Mouse (Mus musculus): Measurements from ENCODE around the gene Zfp169. TPM values are rescaled to one million over a fixed set of nuclear protein-coding genes. Genes with fewer than 3 reads are reported as not detected.

The Zfp169 gene
- total RNA-seq (2021) = 10 to 100 TPM; 19.3 to 27.6 TPM

DNA sequence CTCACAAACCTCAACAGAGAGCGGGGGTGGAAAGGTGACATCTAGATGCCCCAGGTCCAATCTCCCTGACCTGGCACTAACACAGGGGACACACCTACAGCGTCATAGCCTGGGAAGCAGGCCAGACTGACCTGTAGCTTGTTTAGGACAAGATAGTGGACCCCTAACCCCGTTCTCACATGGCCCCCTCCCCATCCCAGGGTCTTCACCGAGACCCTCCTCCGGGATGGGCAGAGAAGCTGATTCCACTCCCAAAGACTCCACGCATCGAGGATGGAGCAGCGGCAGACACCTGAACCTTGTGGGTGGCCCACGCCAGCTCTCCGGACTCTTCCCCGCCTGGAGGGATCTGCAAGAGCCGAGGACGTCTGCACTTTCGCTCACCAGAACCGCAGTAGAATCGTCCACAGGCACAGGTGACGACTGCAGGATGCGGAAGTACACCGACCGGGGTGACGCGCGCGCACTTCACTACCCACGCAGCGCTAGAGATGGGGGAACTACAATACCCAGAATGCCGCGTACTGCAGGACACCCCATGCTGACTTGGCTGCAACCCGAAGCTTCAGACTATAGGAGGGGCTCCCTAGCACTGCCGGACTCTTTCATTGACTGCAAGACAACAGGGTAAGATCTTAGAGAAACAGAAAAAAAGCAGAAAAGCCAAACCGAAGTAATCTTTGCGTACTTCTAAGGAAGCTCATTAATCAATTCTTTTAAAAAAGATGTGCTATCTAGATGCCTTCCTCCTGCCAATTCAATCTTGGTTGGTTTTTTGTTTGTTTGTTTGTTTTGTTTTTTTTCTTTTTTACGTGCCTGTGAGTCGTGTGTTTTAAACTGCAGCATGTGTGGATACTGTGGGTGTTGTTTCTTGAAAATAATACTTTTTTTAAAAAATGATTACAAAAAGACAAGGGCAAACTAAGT, at the start of gene Zfp169, which contains the start of gene A830005F24Rik:
Gene Zfp169 (minus strand): TSS at position 449 of the 927 bp plus-strand sequence.
Gene A830005F24Rik (plus strand): TSS at position 568 of the 927 bp plus-strand sequence.
- intact Hi-C loops (cut with DNase I) = no loop called here
- DNase-seq (ENCODE audit: low spot score in 2 of 2) = peak; percentile 86 to 89

DNA sequence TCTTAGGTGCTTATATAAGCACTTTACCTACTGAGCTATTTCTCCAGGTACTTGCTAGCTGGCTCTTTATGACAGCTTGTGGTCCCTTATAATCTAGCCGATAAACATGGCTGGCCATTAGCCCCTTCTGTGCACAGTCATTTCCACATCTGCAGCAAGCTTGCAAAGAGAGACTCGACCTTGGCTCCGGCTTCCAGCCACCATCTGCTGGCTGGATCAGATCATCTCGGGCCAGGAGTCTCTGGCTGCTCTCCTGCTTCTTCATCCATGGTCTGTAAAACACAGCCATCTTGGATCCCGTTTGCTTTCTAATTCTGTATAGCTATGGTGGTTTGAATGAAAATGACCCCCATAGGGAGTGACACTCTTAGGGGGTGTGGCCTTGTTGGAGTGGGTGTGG, 49.1 kb upstream of the Zfp169 start:
- DNase-seq (ENCODE audit: low spot score in 2 of 2) = no peak
- intact Hi-C loops (cut with DNase I) = no loop called here

DNA sequence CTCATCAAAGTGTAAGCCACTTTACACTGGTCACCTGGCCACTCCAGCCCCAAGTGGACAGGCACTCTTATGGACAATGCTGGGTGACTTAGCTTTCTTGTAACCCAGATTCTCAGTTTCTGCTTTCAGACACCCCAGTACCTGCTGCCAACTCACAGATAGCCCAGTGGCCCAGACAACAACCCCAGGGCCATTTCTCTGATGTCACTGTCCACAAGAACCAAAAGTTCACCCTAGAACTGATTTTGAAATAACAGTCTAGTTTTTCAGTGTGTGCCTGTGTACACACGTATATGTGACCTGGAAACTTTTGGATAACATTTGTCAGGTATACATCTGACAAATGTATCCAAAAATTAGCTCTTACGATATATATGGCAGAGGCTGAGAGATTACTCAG, 48.2 kb upstream of the Zfp169 start:
- intact Hi-C loops (cut with DNase I) = no loop called here

DNA sequence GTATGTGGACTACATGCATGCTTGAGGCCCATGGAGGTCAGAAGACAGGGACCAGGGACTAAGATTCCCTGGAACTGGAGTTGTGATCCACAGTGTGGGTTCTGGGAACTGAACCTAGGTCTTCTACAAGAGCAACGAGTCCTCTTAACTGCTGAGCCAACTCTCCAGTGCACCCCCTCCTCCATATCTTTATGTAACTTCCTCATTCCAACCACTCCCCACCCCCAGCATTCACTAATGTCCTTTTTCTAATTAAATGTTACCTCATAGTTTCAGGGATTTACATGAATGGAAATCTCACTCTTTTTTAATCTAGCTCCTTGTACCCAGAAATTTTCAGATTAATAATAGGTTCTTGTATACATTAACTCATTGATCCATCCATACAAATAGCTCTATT, 42.7 kb upstream of the Zfp169 start:
- intact Hi-C loops (cut with DNase I) = no loop called here
- no peak for DNase-seq (ENCODE audit: low spot score in 2 of 2)

More for the DNA sequence above, 48.2 kb upstream of the Zfp169 start:
- DNase-seq (ENCODE audit: low spot score in 2 of 2) = no peak

DNA sequence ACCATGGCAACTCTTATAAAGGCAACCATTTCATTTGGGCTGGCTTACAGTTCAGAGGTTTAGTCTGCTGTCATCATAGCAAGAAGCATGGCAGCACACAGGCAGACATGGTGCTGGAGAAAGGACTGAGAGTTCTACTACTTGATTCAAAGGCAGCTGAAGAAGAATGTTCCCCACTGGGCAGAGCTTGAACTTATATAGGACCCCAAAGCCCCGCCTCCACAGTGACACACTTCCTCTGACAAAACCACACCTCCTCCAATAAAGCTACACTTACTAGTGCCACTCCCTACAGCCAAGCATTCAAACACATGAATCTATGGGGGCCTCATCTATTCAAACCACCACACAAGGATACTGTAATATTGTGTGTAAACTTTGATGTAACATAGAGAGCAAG, 41.3 kb upstream of the Zfp169 start:
- intact Hi-C loops (cut with DNase I) = loop anchor here (5.0 kb wide), 1 partner anchor 38 kb away; no protein-coding TSS in a partner anchor
- DNase-seq (ENCODE audit: low spot score in 2 of 2) = no peak

DNA sequence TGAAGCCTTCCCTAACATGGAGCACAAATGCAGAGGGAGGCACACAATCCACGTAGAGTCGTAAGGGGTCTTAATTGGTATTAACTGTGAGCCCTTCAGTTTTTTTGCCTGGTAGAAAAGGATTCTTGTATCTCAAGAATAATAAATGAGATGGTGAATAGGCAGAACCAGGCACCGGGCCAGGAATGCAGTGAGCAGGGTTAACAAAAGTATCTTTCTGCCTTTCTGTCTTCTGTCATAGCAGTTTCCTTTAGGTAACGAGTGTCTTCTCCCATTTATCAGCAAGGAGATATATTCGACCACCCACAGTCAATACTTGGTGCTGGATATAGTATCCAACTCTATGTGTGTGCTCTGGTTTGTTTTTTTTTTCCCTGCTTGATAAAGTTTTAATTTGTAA, 40.3 kb upstream of the Zfp169 start:
- intact Hi-C loops (cut with DNase I) = loop anchor here (5.0 kb wide), 1 partner anchor 39 kb away; no protein-coding TSS in a partner anchor

DNA sequence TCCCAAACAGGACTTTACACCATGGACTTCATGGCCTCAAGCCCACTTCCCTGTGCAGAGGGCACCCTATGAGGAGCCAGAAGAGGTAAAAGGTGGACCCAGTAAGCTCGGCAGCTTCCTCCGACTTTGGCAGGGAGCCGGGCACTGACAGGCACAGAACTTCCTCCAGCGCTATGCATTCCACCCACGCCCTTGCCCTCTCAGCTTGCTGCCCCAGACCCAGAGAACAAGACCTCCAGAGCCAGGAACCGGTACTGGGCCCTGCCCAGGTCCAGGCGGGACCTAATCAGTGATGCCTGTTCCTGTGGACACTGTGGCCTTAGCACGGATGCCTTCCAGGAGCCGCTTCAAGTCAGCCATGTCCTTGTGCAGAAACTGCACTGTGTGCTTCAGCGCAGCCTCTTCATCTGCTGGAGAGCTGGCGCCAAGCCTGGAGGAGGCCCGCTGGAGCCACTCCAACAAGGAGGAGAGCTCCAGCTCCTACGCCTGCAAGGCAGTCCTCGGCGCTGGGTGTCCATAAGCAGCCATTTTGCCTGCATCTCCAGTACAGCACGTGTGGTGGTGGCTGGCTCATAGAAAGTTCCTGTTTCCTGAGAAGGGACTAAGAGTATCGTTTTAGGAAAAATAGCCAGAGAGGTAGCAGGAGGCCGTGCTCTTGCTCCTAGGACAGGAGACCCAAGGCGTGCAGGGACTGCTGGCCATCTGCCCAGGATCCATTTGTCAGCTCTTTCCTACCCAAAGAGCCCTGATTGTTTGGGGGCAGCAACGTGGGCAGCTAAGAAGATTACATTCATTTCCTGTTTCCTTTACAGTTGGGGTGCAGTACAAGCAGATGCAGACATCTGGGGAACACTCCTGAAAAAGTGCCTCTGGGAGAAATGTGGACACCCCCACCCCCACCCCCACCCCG, 39.2 kb upstream of the Zfp169 start:
- intact Hi-C loops (cut with DNase I) = loop anchor here (5.0 kb wide), 1 partner anchor 40 kb away; no protein-coding TSS in a partner anchor
- peak; percentile 91 to 93 for DNase-seq (ENCODE audit: low spot score in 2 of 2)

More for the DNA sequence above, 40.3 kb upstream of the Zfp169 start:
- DNase-seq (ENCODE audit: low spot score in 2 of 2) = no peak

DNA sequence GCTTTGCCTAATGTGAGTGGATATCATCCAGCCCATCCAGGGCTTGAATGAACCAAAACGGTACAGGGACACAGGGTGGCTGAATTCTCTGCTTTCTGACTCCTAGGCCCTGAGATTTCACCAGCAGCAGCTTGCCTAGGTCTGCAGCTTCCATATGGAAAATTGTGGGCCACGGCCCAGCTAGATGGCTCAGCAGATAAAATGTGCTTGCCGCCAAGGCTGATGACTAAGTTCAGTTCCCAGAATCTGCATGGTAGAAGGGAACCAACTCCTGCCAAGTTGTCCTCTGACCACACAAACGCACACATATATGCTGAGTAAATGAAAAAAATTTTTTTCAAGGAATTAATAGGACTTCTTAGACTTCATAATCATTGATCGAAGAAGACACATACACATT, 35.0 kb upstream of the Zfp169 start:
- peak in 1 of 2 experiments; percentile 19 for DNase-seq (ENCODE audit: low spot score in 2 of 2)
- intact Hi-C loops (cut with DNase I) = no loop called here

DNA sequence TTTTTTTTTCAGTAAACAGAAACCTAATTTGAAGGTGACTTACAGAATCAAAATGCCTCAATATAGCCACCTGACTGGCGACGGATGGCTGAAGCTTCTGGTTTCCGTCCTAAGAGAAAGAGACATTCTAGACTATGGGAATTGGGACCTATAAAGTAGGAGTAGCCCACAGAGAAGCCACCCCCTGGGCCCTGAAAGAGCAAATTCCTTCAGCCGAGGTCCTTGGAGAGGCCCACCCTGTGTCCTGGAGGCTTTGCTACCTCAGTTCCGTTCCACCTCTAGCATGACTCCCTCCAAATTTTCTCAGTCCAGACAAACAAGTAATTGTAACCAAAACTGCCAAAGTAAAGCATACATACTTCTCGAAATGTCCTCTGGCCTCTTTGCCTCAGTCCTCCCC, 34.4 kb upstream of the Zfp169 start:
- no peak for DNase-seq (ENCODE audit: low spot score in 2 of 2)
- intact Hi-C loops (cut with DNase I) = no loop called here

DNA sequence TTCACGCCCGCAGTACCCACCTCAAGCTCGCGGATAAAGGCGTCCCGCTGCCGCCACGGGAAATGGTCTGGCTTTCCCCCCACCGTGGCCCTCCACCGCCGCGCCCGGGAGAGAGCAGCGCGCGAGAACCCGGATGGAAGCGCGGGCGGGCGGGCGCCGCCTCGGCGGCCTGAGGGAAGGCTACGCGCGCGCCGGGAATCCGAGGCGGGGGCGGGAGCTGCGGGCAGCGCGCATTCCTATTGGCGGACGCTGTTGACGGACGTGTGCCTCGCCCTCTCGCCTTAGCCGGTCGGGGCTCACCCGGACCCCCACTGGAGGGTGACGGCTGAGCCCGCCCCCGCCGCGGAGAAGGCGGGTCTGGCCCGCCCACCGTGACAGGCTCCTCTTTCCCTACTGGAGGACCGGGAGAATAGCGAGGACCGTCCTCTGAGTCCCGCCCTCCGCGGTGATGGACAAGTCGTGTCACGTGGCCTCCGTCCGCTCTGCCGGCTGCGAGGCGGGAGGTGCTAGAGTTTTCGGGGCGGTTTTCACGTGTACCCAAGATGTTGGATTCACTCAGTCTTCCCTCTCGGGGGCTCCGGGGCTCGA, 33.2 kb upstream of the Zfp169 start:
- peak; percentile 99 to 100 for DNase-seq (ENCODE audit: low spot score in 2 of 2)
- intact Hi-C loops (cut with DNase I) = no loop called here

DNA sequence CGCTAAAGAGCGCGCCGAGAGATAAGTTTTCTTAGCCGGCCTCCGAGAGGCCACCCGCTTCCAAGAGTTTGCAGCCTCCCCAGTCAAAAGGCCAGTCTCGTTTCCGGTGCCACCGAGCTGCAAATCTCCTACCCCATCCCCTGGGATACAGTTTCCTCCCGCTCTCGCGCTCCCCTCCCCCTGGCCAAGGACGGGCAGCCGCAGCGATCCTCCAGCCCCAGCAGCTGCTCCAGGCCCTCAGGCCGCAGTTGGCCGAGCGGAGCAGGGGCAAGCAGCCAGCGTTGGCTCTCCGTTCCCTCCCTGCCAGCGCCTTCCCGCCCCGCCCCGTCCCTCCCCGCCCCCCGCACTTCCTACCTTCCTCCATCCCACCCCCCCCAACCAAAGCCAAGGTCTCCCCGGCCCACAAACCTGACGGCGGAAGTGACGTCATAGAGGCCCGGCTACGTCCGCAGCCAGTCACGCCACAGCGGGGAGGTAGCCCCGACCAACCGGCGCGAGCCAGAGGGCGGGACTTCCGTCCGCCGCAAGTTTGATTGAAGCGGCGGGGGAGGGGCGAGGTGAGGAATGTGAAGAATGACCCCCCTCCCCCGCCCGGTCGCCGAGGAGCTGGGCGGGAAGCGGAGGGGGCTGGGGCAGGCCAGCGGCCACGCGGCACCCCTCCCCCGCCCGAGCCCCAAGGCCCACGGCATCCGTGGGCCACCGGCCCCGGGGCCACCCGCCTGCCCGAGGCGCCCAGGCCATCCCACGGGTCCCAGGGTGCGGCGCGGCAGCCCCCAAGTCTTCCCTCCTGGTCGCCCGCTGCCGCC, 32.4 kb upstream of the Zfp169 start:
- peak; percentile 94 to 95 for DNase-seq (ENCODE audit: low spot score in 2 of 2)

DNA sequence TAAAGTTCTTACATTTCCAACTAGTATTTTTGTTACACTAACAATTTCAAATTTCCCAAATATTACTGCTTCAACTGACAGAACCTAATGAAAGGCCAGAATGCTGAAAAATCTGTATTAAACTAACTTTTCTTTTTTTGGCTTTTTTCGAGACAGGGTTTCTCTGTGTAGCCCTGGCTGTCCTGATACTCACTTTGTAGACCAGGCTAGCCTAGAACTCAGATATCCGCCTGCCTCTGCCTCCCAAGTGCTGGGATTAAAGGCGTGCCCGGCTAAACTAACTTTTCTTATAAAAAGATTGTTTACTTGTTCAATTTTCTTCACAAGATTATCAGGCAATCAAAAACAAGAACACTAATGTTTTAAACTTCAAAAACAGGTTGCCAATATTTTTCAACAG, 31.6 kb upstream of the Zfp169 start:
- no peak for DNase-seq (ENCODE audit: low spot score in 2 of 2)
- intact Hi-C loops (cut with DNase I) = no loop called here

More for the DNA sequence above, 32.4 kb upstream of the Zfp169 start:
- intact Hi-C loops (cut with DNase I) = no loop called here

DNA sequence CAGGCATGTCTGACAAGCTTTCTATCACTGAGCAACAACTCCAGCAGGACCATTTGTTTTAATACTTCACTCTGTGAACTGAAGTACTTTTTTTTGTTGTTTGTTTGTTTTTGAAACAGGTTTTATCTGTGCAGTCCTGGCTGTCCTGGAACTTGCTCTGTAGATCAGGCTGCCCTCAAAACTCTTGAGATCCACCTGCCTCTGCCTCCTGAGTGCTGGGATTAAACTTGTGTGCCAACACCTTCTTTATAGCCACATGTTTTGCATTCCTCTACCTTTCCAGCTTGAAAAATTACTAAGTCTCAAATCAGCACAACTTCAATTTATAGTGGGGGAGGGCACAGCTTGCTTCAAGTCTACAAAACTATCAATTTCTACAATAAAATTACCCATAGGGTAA, 31.1 kb upstream of the Zfp169 start:
- intact Hi-C loops (cut with DNase I) = no loop called here

DNA sequence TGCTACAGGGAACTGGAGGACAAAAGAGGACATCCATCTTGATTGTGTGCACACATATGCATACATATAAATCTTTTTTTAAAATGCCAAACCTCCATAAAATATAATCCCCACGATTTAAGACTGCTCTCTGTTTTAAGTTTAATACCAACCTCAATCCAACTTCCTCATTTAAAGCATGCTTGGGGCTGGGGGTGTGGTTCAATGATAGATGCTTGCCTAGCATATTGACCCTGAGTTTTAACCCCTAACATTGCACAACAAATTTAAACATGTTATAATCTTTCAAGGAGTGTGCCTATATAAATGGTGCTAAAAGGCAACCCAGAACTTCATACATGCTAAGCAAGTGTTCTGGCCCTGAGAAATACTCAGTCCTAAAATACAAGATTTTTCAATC, 27.2 kb upstream of the Zfp169 start:
- DNase-seq (ENCODE audit: low spot score in 2 of 2) = no peak
- intact Hi-C loops (cut with DNase I) = no loop called here

More for the DNA sequence above, 31.1 kb upstream of the Zfp169 start:
- no peak for DNase-seq (ENCODE audit: low spot score in 2 of 2)

DNA sequence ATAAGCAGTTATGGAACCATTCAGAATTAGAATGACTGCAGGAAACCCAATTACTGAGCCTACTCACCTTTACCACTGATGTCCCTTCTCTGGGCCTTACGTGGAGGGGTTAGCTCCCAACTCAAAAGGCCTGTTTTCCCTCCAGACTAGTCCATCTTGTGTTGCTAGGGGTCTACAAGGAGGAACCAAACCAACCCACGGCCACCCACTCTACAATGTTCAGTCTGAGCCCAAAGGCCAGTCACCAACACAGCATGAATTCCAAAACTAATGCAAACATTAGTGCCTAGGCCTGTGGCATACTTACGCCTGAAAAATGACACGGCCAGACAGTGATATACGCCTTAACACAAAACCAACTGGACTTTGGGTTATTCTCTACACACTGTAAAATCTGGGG, 20.2 kb upstream of the Zfp169 start:
- intact Hi-C loops (cut with DNase I) = no loop called here

DNA sequence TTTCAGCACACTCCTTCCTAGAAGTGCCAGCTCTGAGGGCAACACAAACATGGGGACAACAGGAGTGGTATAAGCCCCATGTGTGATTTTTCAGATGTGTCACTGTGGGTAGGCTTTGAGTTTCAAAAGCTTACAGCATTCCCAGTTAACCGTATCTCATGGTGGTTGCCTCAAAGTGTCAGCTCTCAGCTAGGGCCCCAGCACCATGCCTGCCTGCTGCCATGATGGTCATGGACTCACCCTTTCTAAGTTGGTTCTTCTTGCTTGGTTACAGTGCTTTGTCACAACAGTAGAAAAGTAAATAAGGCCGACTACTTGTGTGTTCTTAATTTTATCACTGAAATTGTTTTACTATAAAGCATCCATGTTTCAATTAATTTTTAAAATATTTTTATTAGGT, 18.2 kb upstream of the Zfp169 start:
- intact Hi-C loops (cut with DNase I) = no loop called here
- no peak for DNase-seq (ENCODE audit: low spot score in 2 of 2)

More for the DNA sequence above, 20.2 kb upstream of the Zfp169 start:
- DNase-seq (ENCODE audit: low spot score in 2 of 2) = no peak

DNA sequence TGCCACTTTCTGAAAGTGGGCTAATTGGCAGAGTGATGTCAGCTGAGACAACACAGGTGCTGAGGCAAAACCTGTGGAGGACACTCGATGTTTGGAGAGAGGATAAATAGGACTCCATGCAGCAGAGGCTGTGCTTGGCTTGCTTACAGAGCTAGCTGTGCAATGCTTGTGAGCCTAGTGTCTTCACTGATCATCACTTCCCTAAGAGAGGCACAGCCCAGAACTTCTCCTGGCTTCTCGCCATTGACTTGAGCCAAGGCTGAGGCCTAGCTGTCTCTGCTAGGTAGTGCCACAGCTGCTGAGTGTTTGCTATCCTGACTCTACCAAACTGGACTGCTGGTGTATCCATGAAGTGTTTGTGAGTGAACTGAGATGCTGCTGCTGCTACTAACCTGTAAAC, 17.4 kb upstream of the Zfp169 start:
- intact Hi-C loops (cut with DNase I) = no loop called here
- DNase-seq (ENCODE audit: low spot score in 2 of 2) = no peak

DNA sequence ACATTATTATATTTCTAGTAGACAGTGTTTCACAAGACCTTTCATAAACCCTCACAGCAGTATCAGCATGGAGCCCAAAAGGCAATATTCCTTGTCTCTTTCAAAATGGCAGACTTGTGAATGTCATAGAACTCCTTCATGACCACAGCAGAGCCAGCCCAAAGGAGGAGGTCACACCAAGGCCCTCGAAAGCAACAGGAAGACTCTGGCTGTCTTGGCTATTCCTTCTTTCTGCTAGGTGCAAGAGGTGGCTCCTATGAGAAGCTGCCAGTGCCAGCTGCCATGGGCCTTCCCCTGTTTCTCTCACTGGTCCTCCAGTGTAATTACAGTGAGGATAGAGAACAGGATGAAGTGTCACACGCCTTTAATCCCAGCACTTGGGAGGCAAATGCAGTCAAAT, 15.8 kb upstream of the Zfp169 start:
- DNase-seq (ENCODE audit: low spot score in 2 of 2) = no peak
- intact Hi-C loops (cut with DNase I) = loop anchor here (2.0 to 5.0 kb wide), 3 partner anchors 44 to 273 kb away; no protein-coding TSS in a partner anchor

Measured in left cerebral cortex, postnatal 36 days (tissue).